Mouse (Mus musculus) E14TG2a.4 (cell line): ENCODE measurements around the gene Pnp.

Source experiments
- CTCF ChIP-seq: conservative IDR thresholded peaks from 2 replicates; pipeline ENCODE4 v1.5.1; 2014; ENCODE audit warnings: low read length
- NANOG ChIP-seq: IDR thresholded peaks from 2 replicates; pipeline ENCODE4 v1.6.1; 2014; ENCODE audit warnings: borderline replicate concordance, low read length, mixed read lengths
- POU5F1 ChIP-seq: IDR thresholded peaks from 2 replicates; pipeline ENCODE4 v1.6.1; 2014; ENCODE audit warnings: low read length, borderline replicate concordance

- TF ChIP-seq CTCF (no peak), NANOG (no peak), POU5F1 (no peak)
Measured at GRCm38 (mm10) chr14:51008781-51009180, 77.9 kb downstream of the Pnp start.
